Mouse (Mus musculus): Measurements from ENCODE around the gene Psme1. TPM values are rescaled to one million over a fixed set of nuclear protein-coding genes. Genes with fewer than 3 reads are reported as not detected.

Gene Psme1
- 88.7 and 97.9 TPM in 2 replicates for polyA plus RNA-seq (2016; fragmentation: Nextera tagmentation; extraction: Ambion mirVana)

- Histone ChIP-seq H3K4me3 (peak within 1 kb of the TSS; percentile 64), H3K27ac (replicated peaks) (peak within 1 kb of the TSS; percentile 87), H3K27me3 (ENCODE audit: low read depth, poor library complexity, severe bottlenecking) (no peaks in the 10 kb centered on the region), H3K4me1 (peaks cover 20% of the 10 kb centered on the region), H3K36me3 (peaks cover 27% of the 10 kb centered on the region), H3K9me3 (replicated peaks) (no peaks in the 10 kb centered on the region)
- 1% methylated on average over 32 of the region's 32 CpGs for WGBS
- peak; percentile 82 for DNase-seq (ENCODE audit: low spot score)
Measured at GRCm38 (mm10) chr14:55577871-55578667, at the start of gene Psme1. TSS of gene Psme1 (plus strand) at chr14:55578123.

DNA sequence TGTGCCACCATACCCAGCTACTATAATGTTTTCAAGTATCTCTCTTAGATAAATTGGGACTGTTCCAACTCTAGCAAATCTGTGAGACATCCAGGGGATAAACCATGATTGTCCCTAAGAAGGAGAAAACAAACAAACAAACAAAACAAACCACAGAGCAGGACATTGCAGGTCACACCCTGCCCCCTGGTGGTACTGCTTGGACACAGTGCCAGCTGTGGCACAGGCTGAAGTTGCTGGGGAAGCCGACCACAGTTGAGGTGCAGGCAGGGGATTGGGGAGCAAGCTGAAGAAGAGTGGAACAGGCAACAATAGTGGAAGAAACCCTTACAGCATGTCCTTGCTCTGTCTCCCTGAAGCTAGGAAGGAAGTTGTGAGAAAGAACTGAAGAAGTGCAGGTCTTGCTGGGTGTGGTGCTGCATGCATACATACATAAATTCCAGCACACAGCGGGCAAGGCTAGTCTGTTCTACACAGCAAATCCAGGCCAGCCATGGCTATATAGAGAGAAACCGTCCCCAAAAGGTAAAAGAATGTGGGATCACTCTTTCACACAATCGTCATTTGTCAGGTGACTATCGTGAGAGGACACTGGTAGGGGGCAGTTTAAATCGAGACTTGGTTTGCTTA lies 41.7 kb upstream of the Psme1 start:
- DNase-seq (ENCODE audit: low spot score): peak; percentile 30
- WGBS: 58% methylated on average over 6 of the region's 6 CpGs

DNA sequence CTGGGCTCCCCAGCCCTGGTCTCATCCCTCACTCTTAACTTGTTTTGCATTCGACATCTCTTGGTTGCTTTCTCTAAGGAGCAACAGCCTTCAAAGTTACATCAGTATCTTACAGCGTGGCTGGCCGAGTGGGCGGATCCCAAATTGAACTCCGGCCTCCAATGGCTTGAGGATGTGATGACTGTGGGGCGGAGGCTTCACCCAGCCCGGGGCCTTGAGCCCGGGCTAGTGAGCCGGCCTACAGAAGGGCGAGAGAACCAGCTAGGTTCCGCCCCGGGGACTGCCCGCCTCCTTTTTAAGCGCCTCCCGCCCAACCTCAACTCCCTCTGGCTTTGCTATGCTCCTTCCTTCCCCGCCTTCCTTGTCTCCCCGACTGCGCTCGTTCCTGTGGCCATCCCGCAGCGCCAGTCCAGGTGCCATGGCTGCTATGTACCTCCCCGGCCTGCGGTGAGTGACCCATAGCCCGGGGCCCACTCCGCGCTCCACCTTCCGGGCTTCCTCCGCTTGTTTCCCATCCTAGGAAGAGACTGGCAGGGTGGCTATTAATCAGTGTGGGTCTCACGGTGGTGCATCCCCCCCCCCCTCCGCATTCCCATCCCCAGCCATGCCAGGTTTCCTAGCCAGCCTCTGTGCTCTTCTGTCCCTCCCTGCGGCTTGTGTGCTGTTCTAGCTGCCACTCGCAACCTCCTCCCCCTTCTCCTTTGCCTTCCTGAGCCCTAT lies 37.7 kb upstream of the Psme1 start, which contains the start of gene Pck2:
Gene Pck2 (plus strand): TSS at position 200 of the 720 bp plus-strand sequence.
- Histone ChIP-seq H3K27ac (replicated peaks) (peak within 1 kb of the TSS; percentile 86), H3K27me3 (ENCODE audit: low read depth, poor library complexity, severe bottlenecking) (peaks cover 9% of the 10 kb centered on the region; the same call in 1 of the 2 replicates), H3K36me3 (peaks cover 18% of the 10 kb centered on the region), H3K4me3 (peak within 1 kb of the TSS; percentile 73), H3K9me3 (replicated peaks) (no peaks in the 10 kb centered on the region), H3K4me1 (peaks cover 22% of the 10 kb centered on the region)
- under 1% methylated on average over 32 of the region's 32 CpGs for WGBS
- DNase-seq (ENCODE audit: low spot score): peak; percentile 81

More for the DNA sequence above, 41.7 kb upstream of the Psme1 start:
- peaks cover 9% of the 10 kb centered on the region; the same call in 1 of the 2 replicates for H3K27me3 ChIP-seq (ENCODE audit: low read depth, poor library complexity, severe bottlenecking)
- no peak overlapping the region for H3K4me3 ChIP-seq
- no peak overlapping the region for H3K27ac ChIP-seq (replicated peaks)
- H3K4me1 ChIP-seq: peaks cover 18% of the 10 kb centered on the region
- H3K9me3 ChIP-seq (replicated peaks): no peaks in the 10 kb centered on the region
- H3K36me3 ChIP-seq: no peaks in the 10 kb centered on the region

DNA sequence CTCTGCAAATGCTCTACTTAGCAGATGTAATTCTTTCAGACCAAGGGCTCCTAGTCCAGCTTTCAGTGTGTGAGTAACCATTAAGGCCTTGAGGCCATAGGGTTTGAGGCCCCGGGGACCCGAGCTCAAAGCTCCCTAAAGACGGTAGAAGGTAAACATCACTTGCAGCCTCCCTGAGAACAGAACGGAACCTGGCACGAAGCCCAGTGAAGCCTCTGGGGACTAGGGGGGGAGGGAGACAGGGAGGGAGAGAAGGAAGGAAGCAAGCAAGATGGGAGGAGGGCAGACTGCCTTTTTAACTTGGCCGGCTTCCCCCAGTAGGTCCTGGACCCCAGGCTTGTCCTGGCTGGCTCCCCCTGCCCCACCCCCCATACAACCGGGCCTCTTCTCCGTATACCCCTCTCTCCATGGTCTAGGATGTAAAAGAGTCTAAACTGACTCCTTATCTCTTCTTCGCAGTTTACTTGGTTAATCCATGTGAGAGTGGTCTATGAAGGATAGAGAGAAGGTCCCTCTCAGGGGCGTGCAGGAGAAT lies 37.1 kb upstream of the Psme1 start:
- Histone ChIP-seq H3K27ac (replicated peaks) (peak overlapping the region; percentile 86), H3K27me3 (ENCODE audit: low read depth, poor library complexity, severe bottlenecking) (peaks cover 9% of the 10 kb centered on the region; the same call in 1 of the 2 replicates), H3K9me3 (replicated peaks) (no peaks in the 10 kb centered on the region), H3K36me3 (peaks cover 19% of the 10 kb centered on the region), H3K4me1 (peaks cover 22% of the 10 kb centered on the region), H3K4me3 (peak overlapping the region; percentile 73)
- WGBS: 11% methylated on average over 10 of the region's 10 CpGs
- no peak for DNase-seq (ENCODE audit: low spot score)

GRCm38 (mm10) chr14:55542268-55542667 lies 35.7 kb upstream of the Psme1 start:
- Histone ChIP-seq H3K4me1 (peaks cover 22% of the 10 kb centered on the region), H3K27ac (replicated peaks) (no peak overlapping the region), H3K27me3 (ENCODE audit: low read depth, poor library complexity, severe bottlenecking) (peaks cover 9% of the 10 kb centered on the region; the same call in 1 of the 2 replicates), H3K4me3 (no peak overlapping the region), H3K9me3 (replicated peaks) (no peaks in the 10 kb centered on the region), H3K36me3 (peaks cover 25% of the 10 kb centered on the region)
- DNase-seq (ENCODE audit: low spot score): no peak
- WGBS: 97% methylated on average over 12 of the region's 12 CpGs

GRCm38 (mm10) chr14:55544334-55544733 lies 33.6 kb upstream of the Psme1 start:
- WGBS: 93% methylated on average over 9 of the region's 9 CpGs
- H3K36me3 ChIP-seq: peaks cover 44% of the 10 kb centered on the region

GRCm38 (mm10) chr14:55550191-55550590 lies 27.7 kb upstream of the Psme1 start:
- no peak overlapping the region for H3K4me3 ChIP-seq
- WGBS: 93% methylated on average over 6 of the region's 6 CpGs
- H3K36me3 ChIP-seq: peaks cover 26% of the 10 kb centered on the region
- 0 out of 2 replicates have a peak, but pooled peaks cover 2% of the 10 kb centered on the region for H3K4me1 ChIP-seq
- no peak overlapping the region for H3K27ac ChIP-seq (replicated peaks)
- no peak for DNase-seq (ENCODE audit: low spot score)
- no peaks in the 10 kb centered on the region for H3K27me3 ChIP-seq (ENCODE audit: low read depth, poor library complexity, severe bottlenecking)
- no peaks in the 10 kb centered on the region for H3K9me3 ChIP-seq (replicated peaks)

More at GRCm38 (mm10) chr14:55544334-55544733, 33.6 kb upstream of the Psme1 start:
- Histone ChIP-seq H3K4me3 (no peak overlapping the region), H3K27ac (replicated peaks) (no peak overlapping the region), H3K27me3 (ENCODE audit: low read depth, poor library complexity, severe bottlenecking) (0 out of 2 replicates have a peak, but pooled peaks cover 4% of the 10 kb centered on the region), H3K9me3 (replicated peaks) (no peaks in the 10 kb centered on the region), H3K4me1 (peaks cover 22% of the 10 kb centered on the region)
- no peak for DNase-seq (ENCODE audit: low spot score)

DNA sequence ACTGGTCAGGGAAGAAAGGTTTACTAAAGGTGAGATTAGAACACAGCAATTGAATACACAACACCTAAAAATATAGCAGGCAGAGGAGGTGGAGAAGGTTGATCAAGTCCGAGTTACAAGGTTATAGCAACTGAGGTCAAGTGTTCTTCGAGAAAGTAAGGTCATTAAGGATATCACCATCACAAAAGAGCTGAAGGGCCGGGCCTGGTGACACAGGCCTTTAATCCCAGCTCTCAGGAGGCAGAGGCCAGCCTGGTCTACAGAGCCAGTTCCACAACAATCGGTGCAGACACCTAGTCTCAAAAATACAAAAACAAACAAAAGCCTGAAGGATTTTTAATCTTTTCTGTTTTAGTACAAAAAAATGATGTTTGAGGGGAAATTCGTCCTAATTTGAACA lies 26.6 kb upstream of the Psme1 start:
- no peak overlapping the region for H3K4me3 ChIP-seq
- DNase-seq (ENCODE audit: low spot score): no peak
- no peaks in the 10 kb centered on the region for H3K9me3 ChIP-seq (replicated peaks)
- no peak overlapping the region for H3K27ac ChIP-seq (replicated peaks)
- 0 out of 2 replicates have a peak, but pooled peaks cover 2% of the 10 kb centered on the region for H3K4me1 ChIP-seq
- 75% methylated on average over 5 of the region's 5 CpGs for WGBS
- peaks cover 21% of the 10 kb centered on the region for H3K36me3 ChIP-seq
- H3K27me3 ChIP-seq (ENCODE audit: low read depth, poor library complexity, severe bottlenecking): no peaks in the 10 kb centered on the region

DNA sequence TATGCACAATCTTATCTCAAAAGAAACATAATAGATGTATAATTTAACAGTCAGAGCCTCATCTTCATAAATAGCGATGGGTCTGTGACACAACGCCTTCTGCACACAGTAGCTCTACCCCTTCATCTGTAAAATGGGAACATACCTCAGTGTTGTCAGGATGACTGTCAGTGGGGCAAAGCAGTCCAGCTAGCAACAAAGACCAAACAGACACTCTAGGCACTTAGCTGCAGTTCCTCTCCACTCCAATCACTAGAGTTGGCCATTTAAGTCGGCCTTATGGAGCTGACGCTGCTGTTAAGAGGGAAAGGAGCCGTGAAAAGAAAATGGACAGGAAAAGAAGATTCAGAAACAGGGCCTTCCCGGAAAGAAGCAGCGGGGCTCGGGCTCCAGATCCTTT lies 26.1 kb upstream of the Psme1 start:
- Histone ChIP-seq H3K4me3 (no peak overlapping the region), H3K4me1 (peaks cover 2% of the 10 kb centered on the region; the same call in 1 of the 2 replicates), H3K27ac (replicated peaks) (no peak overlapping the region), H3K27me3 (ENCODE audit: low read depth, poor library complexity, severe bottlenecking) (no peaks in the 10 kb centered on the region), H3K36me3 (peaks cover 19% of the 10 kb centered on the region), H3K9me3 (replicated peaks) (no peaks in the 10 kb centered on the region)
- WGBS: 90% methylated on average over 8 of the region's 8 CpGs
- DNase-seq (ENCODE audit: low spot score): no peak

DNA sequence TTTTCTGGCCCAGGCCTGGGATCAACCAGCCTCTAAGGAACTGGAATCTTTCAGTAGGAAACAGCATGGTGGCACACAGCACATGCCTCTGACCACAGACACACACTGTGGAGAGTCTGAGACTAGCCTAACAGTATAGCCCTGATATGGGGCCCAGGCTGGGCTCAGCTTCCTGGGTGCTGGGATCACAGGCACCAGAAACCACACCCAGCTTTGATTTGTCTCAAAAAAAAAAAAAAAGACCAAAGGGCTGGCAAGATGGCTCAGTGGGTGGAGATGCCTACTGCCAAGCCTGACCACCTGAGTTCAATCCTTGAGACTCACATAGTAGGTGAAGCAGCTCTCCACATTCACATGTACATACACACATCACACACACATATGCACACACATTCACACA lies 23.3 kb upstream of the Psme1 start:
- Histone ChIP-seq H3K36me3 (no peaks in the 10 kb centered on the region), H3K27ac (replicated peaks) (no peak overlapping the region), H3K4me1 (peaks cover 9% of the 10 kb centered on the region), H3K4me3 (no peak overlapping the region), H3K27me3 (ENCODE audit: low read depth, poor library complexity, severe bottlenecking) (no peaks in the 10 kb centered on the region), H3K9me3 (replicated peaks) (no peaks in the 10 kb centered on the region)
- DNase-seq (ENCODE audit: low spot score): no peak

GRCm38 (mm10) chr14:55555788-55556187 lies 22.1 kb upstream of the Psme1 start:
- Histone ChIP-seq H3K4me3 (no peak overlapping the region), H3K36me3 (no peaks in the 10 kb centered on the region), H3K27me3 (ENCODE audit: low read depth, poor library complexity, severe bottlenecking) (no peaks in the 10 kb centered on the region), H3K4me1 (peaks cover 9% of the 10 kb centered on the region), H3K27ac (replicated peaks) (no peak overlapping the region), H3K9me3 (replicated peaks) (no peaks in the 10 kb centered on the region)
- DNase-seq (ENCODE audit: low spot score): no peak
- WGBS: 79% methylated on average over 3 of the region's 3 CpGs

- peak; percentile 62 for DNase-seq (ENCODE audit: low spot score)
Measured at GRCm38 (mm10) chr14:55557003-55557402, 20.9 kb upstream of the Psme1 start.

More at GRCm38 (mm10) chr14:55557003-55557402, 20.9 kb upstream of the Psme1 start:
- peaks cover 19% of the 10 kb centered on the region for H3K4me1 ChIP-seq
- no peaks in the 10 kb centered on the region for H3K9me3 ChIP-seq (replicated peaks)
- no peak overlapping the region for H3K4me3 ChIP-seq
- WGBS: 33% methylated on average over 5 of the region's 5 CpGs
- no peaks in the 10 kb centered on the region for H3K27me3 ChIP-seq (ENCODE audit: low read depth, poor library complexity, severe bottlenecking)
- no peaks in the 10 kb centered on the region for H3K36me3 ChIP-seq
- H3K27ac ChIP-seq (replicated peaks): no peak overlapping the region

Measured in midbrain, embryonic 10.5 days (tissue).